Mouse (Mus musculus): ENCODE data around the gene Lrrc27. TPM values are rescaled to one million over a fixed set of nuclear protein-coding genes. Genes with fewer than 3 reads are reported as not detected.

Gene Lrrc27
- total RNA-seq (2015) (1.3 and 3.4 TPM in 2 replicates), total RNA-seq (2017) (0.81 and 3.2 TPM in 2 replicates)

DNA sequence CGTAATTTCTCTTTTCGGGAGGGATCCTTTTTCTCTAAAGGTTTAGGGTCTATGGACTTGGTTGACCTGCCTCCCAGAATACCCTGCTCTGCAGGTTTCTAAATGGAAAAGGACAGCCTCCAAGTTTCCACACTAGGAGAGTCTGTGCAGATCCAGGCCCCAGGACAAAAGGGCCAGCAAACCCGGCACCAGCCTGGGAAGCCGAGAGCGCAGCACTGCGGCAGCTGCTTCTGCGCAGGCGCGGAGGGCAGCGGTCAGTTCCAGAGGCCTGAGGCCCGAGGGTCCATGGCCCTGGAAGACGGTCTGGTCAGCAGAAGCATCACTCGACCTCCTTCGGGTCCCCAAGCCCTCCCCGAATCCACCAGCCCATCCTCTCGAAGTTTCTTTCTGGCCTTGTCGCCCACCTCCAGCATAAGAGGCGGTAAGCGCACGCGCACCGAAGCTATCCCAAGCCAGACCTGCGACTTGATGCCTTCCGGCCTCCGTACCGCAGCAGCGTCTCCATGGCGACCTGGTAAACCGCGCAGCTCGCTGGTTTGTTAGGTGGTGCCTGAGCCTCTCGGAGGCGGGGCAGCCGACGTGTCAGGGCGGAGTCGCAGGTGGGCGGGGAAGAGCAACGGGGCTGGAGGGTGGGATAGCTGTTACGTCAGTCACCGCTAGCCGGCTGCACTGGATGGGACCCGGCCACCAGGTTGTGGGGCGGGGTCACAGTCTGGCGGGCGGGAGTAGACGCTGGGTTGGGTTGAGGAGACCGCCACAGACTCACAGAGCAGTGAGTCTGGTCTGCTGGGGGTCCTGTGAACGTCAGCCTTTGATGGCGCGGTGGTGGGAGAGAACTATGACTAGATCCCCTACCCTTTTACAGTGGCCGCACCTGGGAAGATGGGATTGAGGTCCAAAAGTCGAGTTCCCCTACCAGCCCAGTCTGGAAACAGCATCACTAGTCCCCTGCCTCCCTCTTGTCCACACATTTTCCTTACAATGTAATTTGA, at the start of gene Lrrc27, which contains the start of gene Stk32c:
TSS of gene Lrrc27 (plus strand) at position 235 of the 992 bp plus-strand sequence.
TSS of gene Stk32c (minus strand) at position 554 of the 992 bp plus-strand sequence.
- peak; percentile 96 for ATAC-seq (ENCODE audit: poor library complexity, severe bottlenecking)

DNA sequence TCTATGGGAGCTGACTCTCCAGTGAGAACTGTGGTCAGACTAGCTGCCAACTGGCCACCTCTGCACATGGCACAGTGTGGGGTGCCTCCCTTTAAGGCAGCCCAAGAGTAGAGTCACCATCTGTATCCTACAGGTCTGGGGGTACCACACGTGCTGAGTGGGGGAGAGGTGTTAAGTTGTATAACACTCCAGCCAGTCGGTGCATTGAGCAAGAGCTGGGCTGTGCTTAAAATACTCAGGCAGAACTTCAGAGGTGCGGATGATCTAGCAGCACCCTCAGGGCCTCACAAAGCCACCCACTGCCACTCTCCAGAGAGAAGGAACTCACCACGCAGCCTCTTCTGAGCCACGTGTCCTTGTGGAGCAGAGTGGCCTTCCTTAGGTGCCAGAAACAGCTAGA, 48.4 kb upstream of the Lrrc27 start:
- ATAC-seq (ENCODE audit: poor library complexity, severe bottlenecking), result no peak

DNA sequence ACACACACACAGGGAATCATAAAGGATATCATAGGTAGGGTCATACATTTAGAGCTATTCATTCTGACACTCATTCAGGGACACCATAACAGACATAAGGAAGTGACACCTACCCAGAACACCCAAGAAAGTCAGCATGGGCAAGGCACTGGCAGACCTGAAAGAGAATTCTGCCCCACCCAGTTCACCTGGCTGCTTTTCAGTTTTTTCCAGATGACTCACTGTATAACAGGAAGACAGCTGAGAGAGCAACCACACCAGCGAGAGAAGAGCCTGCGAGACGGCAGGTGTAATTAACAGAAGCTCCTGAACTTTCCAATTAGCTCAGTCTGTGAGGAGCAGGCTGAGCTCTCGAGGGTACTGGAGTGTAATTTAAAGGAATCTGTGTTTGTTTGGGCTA, 43.6 kb upstream of the Lrrc27 start:
- no peak for ATAC-seq (ENCODE audit: poor library complexity, severe bottlenecking)

DNA sequence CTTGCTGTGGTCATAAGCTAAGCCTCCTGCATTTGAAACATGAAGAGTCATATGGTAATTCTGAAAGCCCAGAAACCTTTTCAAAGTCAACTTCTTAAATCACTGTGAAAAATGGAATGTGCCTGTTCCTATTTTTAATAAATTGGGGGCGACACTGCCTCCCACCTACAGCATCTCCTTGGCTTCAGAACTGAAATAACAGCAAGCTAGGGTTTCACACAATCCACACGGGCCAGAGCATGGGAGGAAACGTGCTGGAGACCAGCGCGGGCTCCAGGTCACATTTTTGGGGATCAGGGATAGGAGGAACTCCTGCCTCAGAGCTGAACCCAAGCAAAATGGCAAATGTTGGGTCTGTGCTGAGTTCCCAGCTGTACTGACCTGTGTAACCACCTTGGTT, 33.5 kb upstream of the Lrrc27 start:
- no peak for ATAC-seq (ENCODE audit: poor library complexity, severe bottlenecking)

DNA sequence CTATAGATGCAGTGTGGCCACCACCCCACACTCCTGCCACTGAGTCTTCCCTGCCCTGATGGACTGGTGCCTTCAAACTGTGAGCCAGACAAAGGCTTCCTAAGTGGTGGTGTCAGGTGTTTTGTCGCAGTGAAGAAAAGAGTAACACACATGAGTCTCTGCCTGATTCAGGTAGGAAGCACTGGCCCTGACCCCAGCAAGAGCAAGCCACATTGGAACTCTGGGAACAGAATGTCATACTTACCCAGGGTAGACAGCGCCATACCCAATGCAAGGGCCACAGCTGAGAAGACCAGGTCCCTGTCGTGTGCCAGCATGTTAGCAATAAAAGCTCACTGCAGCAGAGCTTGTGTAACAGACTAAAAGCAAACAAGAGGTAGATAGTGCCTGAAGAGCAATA, 32.7 kb upstream of the Lrrc27 start:
- no peak for ATAC-seq (ENCODE audit: poor library complexity, severe bottlenecking)

DNA sequence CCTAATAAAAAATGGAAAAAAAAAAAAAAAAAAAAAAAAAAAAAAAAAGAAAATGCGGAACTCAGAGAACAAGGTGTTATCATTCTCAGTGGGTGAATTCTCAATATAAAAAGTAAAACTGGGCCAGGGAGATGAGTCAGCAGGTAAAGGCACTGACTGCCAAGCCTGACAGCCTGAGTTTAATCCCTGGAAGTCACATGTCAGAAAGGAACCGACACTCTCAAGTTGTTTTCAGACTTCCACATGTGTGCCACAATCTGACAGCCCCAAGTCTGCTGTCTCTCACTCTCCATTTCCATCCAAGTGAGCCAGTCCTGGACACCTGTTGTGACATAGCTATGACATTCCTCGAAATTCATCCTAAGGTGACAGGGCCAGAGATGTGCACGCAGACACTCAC, 28.4 kb upstream of the Lrrc27 start:
- no peak for ATAC-seq (ENCODE audit: poor library complexity, severe bottlenecking)

DNA sequence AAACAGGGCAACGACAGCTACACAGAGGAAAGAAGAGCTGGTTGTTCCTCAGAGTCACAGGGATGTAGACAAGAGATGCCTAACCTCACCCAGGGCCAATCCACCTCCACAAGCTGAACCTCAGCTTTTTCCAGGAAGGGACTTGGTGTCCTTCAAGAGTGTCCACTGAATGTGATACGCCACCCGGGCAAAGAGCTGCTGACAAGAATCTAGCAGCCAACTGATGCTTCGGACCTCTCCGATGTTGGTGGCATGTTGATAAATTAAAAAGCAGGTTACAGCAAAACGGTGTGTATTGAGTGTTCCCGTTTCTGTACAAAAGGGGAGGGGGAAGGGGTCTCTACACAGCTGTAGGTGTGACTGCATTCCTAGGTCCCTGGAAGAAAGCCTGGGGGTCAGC, 27.9 kb upstream of the Lrrc27 start:
- no peak for ATAC-seq (ENCODE audit: poor library complexity, severe bottlenecking)

DNA sequence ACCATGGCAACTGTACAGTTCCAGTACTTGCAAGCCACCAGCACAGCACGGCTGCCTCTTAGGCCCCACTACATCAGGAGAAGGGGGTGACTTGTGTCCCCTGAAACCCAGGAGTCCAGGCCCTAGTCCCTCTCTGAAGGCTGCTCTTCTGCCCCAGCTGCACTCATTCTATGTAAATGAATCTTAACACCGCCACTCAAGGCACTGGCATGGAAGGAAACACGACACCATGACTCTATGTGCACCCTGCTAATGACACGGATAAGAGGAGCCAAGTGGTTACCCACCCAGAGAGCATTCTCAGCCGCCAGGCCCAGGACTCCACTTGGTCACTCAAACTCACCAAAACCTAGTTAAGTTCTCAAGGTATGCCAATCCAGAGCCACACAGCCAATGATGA, 26.8 kb upstream of the Lrrc27 start:
- no peak for ATAC-seq (ENCODE audit: poor library complexity, severe bottlenecking)

DNA sequence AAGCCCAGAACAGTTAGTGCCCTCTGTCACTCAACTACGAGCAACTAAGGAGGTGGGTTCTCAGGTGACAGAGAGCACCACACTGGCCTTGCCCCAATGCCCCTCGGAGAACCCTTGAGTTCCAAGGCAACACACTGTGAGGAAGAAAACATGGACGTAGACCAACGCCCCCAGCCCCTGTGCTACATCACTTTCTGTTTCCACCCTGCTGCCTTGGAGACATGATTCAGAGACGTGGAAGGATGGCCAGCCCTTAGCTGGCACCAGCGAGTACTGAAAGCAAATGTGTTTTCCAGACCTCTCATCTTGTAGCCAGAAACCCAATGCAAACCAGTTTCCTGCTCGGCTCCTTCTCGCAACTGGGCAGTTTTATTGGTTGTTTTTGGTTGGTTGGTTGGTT, 26.4 kb upstream of the Lrrc27 start:
- ATAC-seq (ENCODE audit: poor library complexity, severe bottlenecking), result no peak

DNA sequence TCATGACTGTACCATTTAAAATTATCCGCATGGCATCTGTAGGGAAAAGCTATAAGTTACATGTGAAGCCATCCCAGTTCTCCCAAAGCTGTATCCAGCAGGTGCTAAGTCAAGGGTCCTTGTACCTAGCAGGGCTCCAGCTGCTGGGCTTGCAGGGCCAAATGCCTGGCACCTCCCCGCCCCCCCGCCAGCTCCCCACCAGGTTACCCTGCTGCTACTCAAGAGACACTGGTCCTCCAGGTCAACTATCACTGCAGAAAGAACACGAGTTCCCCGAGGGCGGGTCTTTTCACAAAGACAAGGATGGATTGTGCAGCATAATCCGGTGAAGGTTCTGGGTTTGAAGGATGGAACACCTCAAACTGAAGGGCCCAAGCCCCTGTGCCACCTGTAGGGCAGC, 25.5 kb upstream of the Lrrc27 start:
- no peak for ATAC-seq (ENCODE audit: poor library complexity, severe bottlenecking)

DNA sequence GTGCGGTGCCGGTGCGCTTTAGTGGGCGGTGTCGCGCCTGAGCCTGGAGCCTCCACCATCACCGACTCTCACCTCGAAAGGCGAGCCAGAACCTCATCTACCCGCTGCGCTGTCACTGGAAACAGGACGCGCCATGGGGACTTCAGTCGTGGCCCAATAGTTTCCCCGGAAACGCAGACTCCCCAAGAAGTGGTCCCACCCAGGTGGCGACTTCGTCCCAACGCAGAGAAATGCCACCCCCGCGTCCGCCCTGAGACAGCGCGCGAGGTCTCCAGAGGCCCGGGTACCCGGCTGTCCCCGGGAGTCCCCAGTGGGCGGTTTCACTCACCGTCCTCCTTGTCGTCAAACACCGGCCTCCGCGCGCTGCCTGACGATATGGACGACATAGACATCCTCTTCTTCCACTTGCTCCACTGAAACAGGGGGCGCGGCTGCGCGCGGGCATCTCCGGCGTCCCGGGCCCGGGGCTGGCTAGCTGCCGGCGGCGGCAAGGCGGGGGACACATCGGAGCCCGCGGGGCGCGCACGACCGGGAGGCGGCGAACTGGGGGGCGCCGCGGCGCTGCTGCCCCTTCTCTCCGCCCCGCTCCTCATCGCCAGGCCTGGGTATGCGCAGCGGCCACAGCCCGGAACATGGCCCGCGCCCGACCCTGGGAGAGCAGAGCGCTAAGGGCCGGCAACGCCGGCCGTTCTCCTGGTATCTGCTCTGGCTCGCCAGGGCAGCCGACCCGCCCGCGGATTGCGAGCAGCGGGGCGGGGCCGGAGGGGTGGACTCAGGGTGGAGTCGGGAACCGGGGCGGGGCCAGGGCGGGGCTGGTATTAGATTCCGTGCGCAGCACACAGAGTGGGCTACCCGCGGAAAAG, 24.8 kb upstream of the Lrrc27 start:
- ATAC-seq (ENCODE audit: poor library complexity, severe bottlenecking), result peak; percentile 83

DNA sequence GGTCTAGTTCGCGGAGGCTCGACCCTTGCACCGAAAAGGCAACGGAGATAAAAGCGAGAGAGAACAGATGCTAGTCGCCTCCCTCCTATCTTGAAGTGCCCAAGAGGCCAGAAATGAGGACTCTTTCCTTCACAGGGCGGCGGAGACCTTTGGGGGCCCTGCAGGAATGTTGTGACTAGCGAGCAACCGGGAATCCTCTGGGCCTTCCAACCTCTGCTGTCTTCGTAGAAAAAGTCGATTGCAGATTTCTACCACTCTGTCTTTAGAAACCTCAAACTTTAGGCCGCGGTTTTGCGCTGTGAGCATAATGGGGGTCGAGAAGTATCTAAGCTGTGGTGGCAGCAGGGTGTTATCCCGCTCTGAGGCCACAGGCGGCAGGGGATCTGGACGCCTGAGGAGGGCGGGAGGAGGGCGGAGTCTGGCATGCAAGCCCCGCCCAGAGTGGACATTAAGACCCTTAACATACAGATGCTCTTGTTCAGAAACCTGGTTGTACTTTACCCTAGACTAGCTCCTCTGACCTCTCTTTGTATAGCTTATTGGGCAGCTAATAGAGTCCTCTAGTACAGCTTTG, 24.1 kb upstream of the Lrrc27 start:
- peak; percentile 45; the same call in 1 of the 2 replicates for ATAC-seq (ENCODE audit: poor library complexity, severe bottlenecking)

DNA sequence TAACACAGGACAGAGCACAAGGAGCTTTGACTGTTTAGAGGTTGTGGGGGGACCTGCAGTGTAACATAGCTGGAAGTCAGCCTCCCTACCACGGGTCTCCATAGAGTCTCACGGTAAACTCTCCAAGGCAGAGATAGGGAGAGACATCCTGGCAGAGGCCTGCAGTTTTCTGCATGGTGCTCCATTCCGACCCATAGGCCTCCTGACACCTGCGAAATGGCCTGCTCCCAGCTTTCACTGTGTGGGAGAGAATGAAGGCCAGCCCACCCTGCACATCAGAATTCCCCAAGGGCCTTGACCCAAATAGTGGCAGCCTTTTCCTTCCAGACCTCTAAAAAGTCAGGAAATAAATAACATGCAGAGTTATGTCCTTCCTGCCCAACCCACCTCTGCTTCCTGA, 22.2 kb upstream of the Lrrc27 start:
- ATAC-seq (ENCODE audit: poor library complexity, severe bottlenecking), result no peak

DNA sequence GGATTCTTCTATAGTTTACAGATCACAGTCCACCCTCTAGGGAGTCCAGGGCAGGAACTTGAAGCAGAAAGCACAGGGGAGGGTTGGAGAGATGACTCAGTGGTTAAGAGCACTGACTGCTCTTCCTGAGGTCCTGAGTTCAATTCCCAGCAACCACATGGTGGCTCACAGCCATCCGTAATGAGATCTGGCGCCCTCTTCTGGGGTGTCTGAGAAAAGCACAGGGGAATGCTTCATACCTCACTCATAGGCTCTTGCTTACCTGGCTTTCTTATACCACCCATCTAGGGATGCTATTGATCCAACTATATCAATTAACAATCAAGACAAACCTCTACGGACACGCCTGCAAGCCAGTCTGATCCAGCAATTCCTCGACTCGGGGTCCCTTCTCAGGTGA, 21.2 kb upstream of the Lrrc27 start:
- ATAC-seq (ENCODE audit: poor library complexity, severe bottlenecking), result no peak

DNA sequence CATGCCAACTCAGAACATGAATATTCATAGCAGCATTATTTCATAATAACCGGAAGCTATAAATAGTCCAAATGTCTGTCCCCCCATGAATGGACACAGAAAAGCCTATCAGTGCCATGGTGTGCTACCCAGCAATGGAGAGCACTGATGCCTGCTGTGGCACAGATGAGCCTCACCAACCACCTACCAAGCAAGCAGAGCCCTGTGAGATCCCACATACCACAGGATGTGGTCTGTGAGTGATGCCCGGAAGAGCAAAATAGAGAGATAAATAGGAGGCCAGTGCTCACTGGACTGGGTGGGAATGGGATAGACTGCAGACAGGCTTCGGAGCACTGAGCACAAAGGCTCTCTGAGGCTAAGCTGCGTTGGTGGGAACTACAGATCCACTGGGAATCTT, 15.8 kb upstream of the Lrrc27 start:
- peak; percentile 44; the same call in 1 of the 2 replicates for ATAC-seq (ENCODE audit: poor library complexity, severe bottlenecking)

DNA sequence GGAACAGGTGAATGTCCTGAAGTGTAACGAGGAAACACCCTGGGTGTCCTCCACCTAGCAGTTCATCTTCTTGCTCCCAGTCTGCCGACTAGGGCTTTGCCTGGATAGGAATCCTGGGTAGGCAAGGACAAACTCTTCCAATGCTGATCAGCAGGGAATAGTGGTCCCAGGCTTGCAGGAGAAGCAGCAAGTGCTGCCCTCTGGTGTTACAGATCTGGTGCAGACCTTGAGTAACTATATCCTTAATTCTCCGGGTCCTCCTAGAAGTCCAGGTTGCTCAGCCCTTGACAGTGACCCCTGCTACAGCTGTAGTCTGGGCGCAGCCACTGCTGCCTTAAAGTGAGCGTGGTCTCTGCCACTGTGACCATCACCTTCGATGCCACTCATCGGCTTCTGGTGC, 12.7 kb upstream of the Lrrc27 start:
- ATAC-seq (ENCODE audit: poor library complexity, severe bottlenecking), result peak; percentile 60

DNA sequence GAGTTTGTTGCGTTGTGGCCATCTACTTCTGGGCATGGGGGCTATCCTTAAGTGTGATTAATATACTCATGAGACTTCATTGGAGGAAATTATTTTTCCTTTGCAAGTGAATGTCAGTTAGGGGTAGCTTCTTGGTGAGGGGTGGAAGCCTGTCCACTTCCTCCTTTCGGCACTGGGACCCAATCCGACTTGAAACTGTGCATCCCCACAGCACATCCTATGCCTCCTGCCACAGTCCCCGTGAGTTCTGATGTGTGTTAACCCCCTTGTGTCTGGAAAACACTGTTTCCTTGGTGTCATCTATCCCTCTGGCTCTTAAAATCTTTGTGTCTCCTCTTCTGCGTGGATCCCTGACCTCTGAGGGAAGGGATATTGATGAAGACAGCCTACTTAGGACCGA, 11.6 kb upstream of the Lrrc27 start:
- ATAC-seq (ENCODE audit: poor library complexity, severe bottlenecking), result peak; percentile 47

DNA sequence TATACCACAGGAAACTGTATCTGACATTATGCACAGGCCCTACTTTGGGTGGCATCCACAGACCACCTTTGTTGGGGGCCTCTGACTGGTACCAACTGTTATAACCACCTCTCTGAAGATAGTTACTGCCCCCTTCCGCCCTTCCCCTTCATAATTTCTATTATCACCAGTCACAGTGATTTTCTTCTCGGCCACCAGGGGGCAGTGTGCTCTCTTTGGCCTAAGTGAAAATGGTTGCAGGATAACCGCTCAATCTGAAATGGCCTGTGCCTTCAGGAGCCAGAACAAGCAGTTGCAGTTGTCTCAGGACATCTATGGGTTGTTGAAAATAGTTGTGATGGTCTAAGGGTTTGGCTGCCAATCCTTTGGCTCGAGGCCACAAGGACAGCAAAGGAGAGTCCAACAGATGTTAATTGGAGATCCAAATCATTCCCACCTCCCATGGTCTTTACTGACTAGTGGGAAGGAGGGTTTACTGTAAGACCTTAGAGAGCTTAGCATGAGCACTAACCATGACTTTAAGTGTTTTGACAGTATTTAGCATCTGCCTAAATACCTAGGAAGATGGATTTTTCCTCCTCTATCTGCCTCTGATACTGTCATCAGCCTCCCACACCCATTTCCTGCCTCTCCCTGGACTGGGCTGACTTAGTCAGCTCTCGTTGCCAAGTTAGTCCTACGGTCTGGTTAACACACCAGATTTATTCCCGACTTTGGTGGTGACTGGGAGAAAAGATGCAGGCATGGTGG, 4.6 kb upstream of the Lrrc27 start:
- ATAC-seq (ENCODE audit: poor library complexity, severe bottlenecking), result peak; percentile 83

DNA sequence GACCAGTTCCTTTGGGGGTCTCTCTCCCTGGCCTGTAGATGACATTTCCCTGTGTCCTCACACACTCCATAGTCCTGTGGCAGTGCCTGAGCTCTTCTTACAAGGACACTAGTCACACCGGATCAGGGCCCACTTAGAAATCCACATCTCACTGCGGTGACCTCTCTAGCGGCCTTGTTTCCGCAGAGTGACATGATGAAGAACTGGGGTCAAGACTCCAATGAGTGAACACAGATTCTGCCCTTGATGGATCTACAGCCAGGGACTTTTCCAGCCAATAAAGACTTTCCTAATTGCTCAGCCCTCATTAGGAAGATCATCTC, 4.1 kb upstream of the Lrrc27 start:
- no peak for ATAC-seq (ENCODE audit: poor library complexity, severe bottlenecking)

DNA sequence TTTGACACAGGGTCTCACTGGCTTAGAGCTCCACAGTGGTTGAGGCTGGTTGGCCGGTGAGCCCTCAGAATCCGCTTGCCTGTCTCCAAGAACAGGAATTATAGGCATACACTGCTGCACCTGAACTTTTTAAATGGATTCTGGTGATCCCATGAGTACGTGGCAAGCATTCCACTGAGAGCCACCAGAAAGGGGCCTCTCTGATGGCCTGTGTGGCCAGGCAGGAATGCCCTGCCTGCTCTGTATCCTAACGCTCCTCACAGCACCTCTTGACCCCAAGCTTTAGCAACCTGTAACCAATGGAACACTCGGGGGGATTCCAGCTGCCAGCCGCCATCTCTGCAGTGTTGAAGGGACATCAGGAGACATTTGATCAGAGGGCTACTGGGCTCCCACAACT, 1.0 kb upstream of the Lrrc27 start:
- ATAC-seq (ENCODE audit: poor library complexity, severe bottlenecking), result no peak

DNA sequence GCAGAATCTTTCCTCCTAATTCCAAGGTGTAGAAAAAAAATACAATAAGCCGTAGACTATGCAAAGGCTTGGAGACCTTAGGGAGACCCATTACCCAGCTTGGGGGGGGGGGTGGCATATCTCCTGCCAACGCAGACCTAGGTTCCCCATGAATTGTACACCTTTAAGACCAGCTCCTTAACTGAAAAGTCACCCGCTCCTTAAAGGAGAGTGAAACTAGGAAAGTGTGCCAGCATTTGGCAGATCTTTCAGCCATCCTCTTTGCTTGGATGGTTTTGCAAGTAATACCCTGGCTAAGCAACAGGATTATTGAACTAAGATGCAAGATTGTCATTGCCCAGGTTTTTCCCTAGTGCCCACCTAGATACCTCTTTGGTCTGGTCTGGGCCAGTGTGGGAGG, 963 bp downstream of the Lrrc27 start:
- ATAC-seq (ENCODE audit: poor library complexity, severe bottlenecking), result no peak

Measured in megakaryocyte, adult 5-6 weeks (primary cell).